Mouse (Mus musculus) heart, postnatal 25 days (tissue): ENCODE measurements around the gene Fam89b. TPM values are rescaled to one million over a fixed set of nuclear protein-coding genes. Genes with fewer than 3 reads are reported as not detected.

Experiments used
- DNase-seq: peaks from one replicate; pipeline ENCODE4 v3.0.0; 2022; ENCODE audit warnings: low spot score
- intact Hi-C: fragments of 180-260 bp; cut with DNase I; formaldehyde crosslinking; loops from one replicate; pipeline ENCODE4 v1.15.1; 2025
- total RNA-seq, 2 experiments: library from RNA; stranded (reverse); gene quantifications; 2 replicates each; pipeline ENCODE4 v1.2.3; 2021

Gene Fam89b
- total RNA-seq, 2 experiments from 2014 or later: 29.5 to 31.5 TPM

DNA sequence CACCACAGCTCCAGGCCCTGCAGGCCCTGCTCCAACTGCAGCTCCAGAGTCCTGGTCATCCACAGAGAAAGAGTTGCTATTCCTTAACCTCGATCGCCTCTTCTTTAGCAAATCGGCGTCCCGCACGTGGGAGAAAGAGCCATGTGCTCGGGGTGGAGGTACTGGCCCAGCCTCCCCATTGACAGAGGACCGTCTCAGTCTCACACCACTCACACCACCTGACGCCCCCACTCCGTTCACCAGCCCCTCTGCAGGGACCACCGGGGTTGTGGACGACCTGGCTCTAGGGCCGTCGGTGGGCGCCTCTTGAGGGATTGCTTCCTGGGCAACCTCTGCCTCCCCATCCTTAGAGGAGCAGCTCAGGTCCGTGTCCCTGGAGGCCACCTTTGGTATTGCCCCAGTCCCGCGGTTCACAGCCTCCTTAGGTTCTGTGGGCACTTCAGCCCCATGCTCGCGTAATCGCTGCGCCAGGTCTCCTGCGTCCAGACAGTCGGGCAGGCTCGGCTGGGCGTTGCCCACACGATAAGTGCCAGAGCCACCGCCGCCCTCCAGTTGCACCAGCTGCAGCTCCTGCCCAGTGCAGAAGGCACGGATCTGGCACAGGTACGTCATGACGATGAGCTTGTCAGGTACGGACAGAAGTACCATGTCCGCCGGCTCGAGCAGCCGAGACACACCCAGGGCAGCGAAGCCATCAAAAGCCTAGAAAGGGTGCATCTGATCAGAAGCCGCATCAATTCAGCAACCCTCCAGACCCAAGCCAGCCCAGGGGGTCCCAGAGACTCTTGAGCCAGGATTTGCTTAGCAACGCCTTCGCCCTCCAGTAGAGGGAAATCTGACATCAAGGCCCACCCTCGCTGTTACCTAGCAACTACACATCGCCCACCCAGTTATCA is 13.4 kb downstream of the Fam89b start:
- intact Hi-C loops: no loop called here
- DNase-seq: no peak

DNA sequence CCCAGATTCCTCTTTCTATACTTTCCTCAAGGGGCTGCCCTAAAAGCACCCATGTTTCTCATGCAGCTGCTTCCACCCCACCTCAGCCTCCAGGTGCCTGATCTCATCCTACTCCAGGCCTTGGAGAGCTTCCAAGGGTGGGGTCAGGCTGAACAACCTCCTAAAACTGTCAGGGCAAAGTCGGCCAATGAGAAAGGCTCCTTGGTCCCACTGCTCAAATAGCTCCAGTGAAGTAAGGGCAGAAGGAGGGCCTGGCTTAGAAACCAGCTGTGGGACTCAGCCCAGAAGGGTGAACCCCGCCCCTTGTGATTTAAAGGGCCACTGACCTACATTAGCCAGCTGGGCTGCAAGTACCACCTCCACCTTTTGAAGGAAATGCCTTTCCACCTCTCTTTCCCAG is 15.7 kb downstream of the Fam89b start:
- intact Hi-C loops: loop anchor here (5.0 kb wide), 1 partner anchor 164 kb away; the partner anchor contains the start of genes Frmd8 and Slc25a45
- DNase-seq: peak; percentile 67

DNA sequence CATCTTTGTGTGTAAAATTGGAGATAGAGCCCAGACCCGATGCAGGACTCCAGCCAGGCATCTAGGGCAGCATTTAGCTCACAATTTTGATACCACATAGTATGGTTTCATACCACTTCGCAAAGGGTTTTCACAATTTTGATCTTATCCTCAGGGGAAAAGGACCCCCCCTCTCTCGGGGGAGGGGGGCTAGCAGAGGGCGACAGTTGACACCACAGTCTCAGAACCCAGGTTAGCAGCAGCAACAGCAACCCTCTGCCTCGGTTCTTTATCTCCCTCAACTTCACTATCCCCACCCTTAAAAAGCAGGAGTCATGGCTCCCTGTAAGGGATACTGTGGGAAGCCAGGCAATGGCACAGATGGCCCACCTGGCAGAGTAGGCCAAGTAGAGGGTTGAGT is 16.2 kb downstream of the Fam89b start:
- DNase-seq: no peak
- intact Hi-C loops: loop anchor here (5.0 kb wide), 1 partner anchor 164 kb away; the partner anchor contains the start of genes Frmd8 and Slc25a45

DNA sequence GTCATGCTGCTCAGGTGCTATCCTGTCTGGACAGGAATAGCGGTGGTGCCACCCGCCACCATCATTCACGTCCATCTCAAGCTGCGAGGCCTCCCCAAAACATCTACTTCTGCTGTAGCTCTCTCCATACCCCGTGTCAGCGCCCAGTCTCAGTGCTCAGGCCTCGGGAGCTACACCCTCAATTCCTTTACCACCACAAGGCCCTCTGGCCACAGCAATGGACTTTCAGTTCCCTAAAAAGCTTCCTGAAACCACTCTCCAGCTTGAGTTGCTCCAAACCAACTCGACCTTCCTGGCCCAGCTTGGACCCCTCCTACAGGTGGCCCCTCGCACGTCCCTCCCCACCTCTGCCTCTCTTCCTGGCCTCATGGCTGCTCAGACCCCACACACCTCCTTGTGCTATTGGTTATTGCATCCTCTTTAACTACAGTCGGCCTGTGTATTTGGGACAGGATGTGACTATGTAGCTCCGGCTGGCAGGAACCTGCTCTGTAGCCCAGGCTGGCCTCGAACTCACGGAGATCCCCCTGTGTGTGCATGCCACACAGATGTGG is 17.5 kb downstream of the Fam89b start:
- intact Hi-C loops: loop anchor here (1.0 to 5.0 kb wide), 4 partner anchors 16 to 165 kb away; partner anchors contain the start of genes Frmd8 and Slc25a45
- no peak for DNase-seq

DNA sequence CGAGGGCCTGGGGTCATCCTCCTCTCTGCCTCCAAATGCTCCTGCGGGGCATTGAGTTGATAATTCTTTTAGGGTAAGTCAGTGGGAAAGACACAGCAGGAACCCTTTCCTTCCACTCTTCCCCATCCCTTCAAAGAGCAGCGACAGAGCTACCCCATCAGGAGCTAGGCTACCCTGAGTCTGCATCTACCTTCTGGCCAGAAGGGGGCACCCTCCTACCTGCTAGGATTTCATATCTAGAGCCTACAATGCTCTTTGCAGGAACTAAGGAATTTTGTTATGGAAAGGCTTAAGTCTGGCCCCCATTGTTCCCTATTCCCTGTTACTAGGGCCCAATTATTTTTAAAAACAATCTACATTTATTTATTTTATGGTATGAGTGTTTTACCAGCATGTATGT is 18.2 kb downstream of the Fam89b start:
- no peak for DNase-seq
- intact Hi-C loops: loop anchor here (1.0 to 5.0 kb wide), 4 partner anchors 17 to 166 kb away; partner anchors contain the start of genes Frmd8 and Slc25a45

DNA sequence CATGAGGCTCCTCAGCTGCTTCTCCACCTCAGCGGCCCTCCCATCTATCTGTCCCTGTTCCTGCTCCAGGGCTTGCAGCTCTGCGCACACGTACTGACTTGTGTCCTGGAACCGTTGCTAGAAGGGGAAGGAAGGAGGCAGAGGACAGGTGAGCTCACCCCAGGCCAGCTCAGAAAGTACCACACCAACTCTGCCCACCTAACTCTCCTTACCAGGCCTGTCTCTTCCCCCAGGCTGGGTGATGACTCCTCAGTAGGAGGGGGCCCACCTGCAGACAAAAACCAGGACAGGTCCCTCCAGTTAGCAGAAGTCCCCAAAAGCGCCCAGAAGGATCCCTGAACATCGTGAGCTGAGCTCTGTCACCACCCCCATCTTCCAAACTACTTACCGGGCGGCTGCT is 18.9 kb downstream of the Fam89b start:
- intact Hi-C loops: loop anchor here (2.0 to 5.0 kb wide), 2 partner anchors 18 to 167 kb away; partner anchors contain the start of genes Frmd8 and Slc25a45
- no peak for DNase-seq

DNA sequence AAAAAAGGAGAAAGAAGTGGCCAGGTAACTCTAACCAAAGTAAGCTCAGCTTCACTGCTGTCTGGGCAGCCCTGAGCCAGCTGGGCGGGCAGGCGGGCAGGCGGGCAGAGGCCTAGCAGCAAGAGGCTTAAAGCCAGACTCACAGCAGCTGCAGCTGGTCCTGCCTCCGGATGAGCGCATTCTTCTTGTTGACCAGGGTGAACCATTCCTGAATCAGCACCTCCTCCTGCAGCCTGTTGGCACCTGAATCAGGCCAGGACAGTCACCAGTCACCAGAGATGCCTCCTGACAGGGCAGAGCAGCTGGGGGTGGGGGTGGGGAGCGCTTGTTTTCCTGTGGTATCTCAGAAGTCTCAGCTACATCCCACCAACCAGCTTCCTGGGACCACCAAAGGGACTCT is 19.4 kb downstream of the Fam89b start:
- no peak for DNase-seq
- intact Hi-C loops: loop anchor here (2.0 to 5.0 kb wide), 2 partner anchors 17 to 167 kb away; partner anchors contain the start of genes Frmd8 and Slc25a45

DNA sequence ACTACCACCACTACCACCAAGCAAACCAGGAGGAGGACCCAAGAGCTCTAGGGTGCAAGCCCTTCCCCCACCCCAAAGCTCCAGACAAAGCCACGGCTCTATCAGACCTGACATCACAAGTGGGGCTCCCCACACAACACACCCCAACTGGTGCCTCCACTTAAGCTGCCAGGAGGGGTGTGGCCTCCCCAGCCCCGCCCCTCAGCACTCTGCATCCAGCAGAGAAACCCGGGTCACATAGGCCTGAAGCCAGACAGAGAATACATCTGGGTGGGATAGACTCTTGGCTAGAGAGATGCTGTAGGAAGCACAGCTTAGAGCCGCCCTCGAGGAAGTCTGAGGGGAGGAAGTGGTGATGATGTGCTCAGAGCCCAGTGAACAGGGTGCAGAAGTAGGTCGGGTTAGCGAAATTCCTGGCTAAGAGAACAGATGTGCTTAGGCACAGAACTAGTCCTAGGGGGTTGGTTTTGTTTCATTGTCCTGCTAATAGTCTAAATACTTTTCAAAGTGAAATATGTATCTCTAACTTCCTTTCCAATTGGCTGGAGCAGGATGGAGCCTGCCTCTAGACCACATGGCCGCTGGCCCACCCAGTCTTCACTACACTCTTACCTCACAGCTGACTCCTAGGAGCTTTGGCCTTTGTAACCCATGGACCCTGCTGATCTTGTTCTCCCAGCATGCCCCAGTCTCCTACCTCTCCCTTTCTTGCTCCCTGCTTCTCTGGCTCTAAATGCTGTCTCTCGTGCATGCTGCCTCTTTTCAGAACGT is 24.5 kb downstream of the Fam89b start:
- DNase-seq: no peak
- intact Hi-C loops: no loop called here

DNA sequence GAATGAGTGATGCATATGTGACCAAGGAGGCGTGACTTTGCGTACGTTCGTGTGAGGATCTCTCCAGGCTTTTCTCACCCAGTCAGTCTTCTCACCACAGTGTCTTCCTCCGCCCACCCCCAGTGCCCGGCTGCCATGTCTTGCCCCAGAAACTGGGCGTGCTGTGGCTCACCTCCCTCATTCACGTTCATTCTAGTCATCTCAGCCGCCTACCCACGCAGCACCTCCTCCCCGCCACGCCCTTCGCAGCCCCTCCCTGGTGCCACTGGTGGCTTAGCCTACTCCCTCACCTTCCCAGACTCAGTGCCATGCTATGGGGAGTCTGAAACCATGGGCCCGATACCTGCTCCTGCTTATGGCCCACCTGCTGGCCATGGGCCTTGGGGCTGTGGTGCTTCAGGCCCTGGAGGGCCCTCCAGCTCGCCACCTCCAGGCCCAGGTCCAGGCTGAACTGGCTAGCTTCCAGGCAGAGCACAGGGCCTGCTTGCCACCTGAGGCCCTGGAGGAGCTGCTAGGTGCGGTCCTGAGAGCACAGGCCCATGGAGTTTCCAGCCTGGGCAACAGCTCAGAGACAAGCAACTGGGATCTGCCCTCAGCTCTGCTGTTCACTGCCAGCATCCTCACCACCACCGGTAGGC is 25.2 kb downstream of the Fam89b start, which contains the start of gene Kcnk7:
Gene Kcnk7, plus strand, starts transcription at position 205 of the 638 bp plus-strand sequence.
- DNase-seq: no peak
- intact Hi-C loops: no loop called here

DNA sequence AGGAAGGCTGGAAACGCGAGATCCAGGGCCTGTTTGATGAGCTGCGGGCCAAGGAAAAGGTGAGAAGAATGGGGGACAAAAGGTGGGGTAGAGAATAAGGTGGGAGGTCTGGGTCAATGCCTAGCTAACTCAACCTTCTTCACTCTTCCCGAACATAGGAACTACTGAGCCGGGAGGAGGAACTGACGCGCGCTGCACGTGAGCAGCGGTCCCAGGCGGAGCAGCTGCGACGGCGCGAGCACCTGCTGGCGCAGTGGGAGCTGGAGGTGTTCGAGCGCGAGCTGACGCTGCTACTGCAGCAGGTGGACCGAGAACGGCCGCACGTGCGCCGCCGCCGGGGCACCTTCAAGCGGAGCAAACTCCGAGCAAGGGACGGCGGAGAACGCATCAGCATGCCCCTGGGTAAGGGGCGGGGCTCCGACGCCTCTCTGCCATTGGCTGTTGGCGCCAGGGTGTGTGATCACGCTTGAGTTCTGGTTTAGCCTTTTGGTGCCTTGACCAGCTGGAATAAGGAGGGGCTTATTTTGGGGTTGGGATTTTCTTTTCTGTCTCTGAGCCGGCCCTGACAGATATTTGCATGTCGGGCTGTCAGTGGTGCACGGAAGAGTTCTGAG is 33.5 kb downstream of the Fam89b start:
- intact Hi-C loops: no loop called here
- DNase-seq: no peak

DNA sequence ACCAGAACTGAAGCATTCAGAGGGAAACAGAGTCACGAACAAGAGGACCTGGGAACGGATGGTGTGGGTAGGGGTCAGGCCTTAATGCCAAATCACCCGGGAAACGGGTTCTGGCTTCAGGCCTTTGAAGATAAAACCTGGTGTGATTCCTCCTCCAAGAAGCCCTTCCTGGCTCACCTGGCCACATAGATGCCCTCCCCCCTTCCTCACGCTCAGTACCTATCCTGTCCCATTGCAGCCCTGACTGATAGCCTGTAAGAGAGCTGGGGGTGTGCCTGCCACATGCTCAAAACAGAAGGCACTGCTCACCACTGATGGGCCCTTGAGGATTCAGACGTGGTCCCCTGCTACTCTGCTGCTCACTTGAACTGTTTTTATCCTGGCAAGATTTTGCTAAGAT is 35.7 kb downstream of the Fam89b start:
- intact Hi-C loops: loop anchor here (2.0 kb wide), 2 partner anchors 17 to 55 kb away; no protein-coding TSS in a partner anchor
- DNase-seq: no peak

DNA sequence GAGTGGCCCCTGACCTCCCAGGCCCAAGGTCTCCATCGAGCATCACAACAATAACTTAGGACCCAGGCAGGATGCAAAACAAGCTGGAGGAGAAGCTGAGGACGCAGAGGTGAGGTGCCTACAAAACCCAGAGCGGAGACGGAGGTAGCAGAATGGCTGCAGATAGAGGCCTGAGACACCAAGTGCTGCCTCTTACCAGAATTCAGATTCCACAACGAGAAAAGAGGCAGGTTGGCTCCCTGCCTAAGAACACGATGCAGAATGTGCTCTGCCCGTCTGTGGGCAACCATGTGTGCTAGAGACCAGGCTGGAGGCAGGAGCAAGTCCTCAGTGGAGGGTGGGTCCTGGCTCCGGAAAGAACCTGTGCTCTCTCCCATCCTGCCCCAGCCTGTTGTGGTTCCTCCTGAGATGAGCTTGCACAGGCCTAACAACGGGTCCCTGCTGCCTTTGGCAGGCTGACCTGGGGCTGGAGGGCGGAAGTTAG is 36.5 kb downstream of the Fam89b start:
- intact Hi-C loops: loop anchor here (2.0 kb wide), 2 partner anchors 18 to 54 kb away; no protein-coding TSS in a partner anchor
- no peak for DNase-seq

DNA sequence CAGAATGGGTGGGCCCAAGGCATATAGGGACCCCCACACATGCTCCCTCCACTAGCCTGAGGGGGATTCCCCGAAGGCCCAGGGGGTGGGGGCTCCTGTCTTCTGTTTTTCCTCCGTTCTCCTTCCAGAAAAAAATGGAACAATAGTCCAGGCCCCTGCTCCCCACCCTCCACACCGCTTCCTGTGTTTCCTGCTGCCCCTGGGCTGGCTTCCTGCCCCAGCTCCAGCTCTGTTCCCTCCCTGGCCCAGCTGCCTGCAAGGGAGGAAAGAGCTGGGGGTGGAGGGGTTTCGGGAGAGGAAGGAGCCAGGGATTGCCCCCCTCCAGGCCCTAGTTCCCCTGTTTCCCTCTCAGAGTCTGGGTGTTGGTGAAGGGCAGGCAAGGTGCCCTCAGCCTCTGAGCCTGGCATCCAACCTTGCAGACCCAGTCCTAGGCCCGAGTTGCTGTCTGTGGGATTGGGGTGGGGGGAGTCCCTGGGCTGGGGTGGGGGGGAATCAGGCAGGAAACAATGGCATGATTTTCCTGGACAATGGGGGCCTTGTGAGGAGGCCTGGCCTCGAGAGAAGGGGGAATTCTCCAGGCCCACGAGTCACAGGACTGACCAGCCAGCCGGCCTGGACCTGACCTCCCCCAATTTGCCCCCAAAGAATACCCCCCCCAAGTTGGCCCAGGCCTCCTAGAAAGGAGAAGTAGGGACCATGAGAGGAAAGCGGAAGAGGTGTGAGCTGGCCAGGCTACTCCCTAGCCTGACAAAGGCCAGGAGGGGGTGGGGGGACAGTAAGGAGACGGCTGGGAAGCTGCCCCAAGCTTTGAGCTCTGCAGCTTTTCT is 37.2 kb downstream of the Fam89b start:
- intact Hi-C loops: loop anchor here (2.0 kb wide), 2 partner anchors 19 to 53 kb away; no protein-coding TSS in a partner anchor
- peak; percentile 78 for DNase-seq

DNA sequence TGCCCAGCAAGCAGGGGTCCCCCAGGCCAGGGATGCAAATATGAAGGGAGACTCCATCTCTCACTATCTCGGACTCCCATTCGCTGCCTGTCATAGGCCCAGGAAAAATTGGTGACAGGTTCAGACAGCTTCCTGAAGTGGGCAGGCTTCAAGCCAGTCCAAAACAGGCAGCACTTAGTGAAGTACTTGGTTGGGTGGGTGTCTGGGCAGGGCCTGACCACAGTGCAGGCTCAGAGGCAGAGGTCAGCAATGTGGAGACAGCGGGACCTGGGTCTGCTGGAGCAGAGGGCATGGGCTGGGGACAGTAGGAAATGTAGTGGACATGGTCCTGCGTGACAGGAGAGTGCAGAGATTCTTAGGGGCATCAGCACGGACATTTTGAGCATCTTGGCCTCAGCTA is 37.9 kb downstream of the Fam89b start:
- DNase-seq: no peak
- intact Hi-C loops: loop anchor here (1.0 kb wide), 1 partner anchor 36 kb away; no protein-coding TSS in a partner anchor

DNA sequence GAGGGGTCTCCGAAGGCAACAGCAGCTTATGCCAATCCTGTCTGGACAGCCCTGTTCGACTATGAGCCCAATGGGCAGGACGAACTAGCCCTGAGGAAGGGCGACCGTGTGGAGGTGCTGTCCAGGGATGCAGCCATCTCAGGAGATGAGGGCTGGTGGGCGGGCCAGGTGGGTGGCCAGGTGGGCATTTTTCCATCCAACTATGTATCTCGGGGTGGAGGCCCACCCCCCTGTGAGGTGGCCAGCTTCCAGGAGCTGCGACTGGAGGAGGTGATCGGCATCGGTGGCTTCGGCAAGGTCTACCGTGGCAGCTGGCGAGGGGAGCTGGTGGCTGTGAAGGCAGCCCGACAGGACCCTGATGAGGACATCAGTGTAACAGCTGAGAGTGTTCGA is 39.1 kb downstream of the Fam89b start:
- DNase-seq: no peak
- intact Hi-C loops: no loop called here

DNA sequence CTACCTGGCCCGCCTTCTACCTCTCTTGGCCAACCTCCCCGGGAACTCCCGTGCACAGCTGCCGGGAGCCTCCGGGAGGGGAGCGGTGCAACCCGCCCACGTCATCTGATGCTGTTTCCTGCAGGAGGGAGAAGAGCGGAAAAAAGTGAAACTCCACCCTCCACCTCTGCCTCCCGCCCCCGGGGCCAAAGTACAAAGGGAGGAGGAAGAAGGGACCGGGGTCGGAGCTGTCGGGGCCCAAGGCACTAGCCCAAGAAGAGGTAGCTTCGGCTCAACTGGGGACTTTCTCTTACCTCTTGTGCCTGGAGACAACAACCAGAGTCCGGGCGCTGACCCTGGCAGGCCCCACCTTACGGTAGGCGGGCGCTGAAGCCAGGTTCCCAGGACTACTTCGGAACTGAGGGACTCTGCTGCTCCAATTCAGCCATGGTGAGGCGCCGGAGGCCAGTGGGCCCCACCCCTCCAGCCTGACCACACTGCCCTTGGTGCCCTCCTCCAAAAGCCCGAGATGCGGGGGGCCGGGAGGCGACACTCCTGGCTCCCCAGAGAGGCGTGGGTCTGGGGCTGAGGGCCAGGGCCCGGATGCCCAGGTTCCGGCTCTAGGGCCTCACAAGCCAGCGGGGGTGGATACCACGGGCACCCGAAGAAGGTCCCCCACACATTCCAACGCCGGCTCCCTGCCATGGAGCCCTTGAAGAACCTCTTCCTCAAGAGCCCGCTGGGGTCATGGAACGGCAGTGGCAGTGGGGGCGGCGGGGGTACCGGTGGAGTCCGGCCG is 39.7 kb downstream of the Fam89b start:
- DNase-seq: peak; percentile 89
- intact Hi-C loops: no loop called here

DNA sequence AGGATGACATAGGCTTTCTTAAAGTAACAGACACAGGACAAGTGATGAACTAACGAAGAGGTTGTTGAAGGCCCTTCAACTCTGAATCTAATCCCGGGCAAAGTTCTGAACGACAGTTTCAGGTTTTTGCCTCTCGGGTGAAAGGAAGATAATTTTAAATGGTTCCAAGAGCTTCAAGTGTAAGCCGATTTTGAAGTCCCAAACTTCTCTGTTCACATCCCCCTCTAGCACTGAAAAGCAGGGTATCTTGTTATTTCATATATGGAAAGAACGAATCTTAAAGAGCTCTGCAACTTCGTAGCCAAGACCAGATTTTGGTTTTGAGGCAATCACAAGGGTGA is 40.4 kb downstream of the Fam89b start:
- intact Hi-C loops: no loop called here
- DNase-seq: no peak
